Mouse (Mus musculus) kidney, adult 9 months (tissue): Measurements from ENCODE around the gene Lonp1.
A peak's percentile ranks its signal among the peaks of the same experiment; 100 is the strongest.
"Not testable (repeated sequence)": the region's sequence is repeated elsewhere in the genome, so short reads cannot be mapped to it uniquely, and the experiment has no call there.

ENCODE experiments used
- DNase-seq: peaks from one replicate; pipeline ENCODE4 v3.0.0; 2022

The Lonp1 gene

GRCm38 (mm10) chr17:56617628-56618027 is 9.1 kb downstream of the Lonp1 start:
- no peak for DNase-seq

- no peak for DNase-seq
Measured at GRCm38 (mm10) chr17:56616725-56617124, 10.0 kb downstream of the Lonp1 start.

GRCm38 (mm10) chr17:56615792-56616191 is 10.9 kb downstream of the Lonp1 start:
- DNase-seq, result no peak

DNA sequence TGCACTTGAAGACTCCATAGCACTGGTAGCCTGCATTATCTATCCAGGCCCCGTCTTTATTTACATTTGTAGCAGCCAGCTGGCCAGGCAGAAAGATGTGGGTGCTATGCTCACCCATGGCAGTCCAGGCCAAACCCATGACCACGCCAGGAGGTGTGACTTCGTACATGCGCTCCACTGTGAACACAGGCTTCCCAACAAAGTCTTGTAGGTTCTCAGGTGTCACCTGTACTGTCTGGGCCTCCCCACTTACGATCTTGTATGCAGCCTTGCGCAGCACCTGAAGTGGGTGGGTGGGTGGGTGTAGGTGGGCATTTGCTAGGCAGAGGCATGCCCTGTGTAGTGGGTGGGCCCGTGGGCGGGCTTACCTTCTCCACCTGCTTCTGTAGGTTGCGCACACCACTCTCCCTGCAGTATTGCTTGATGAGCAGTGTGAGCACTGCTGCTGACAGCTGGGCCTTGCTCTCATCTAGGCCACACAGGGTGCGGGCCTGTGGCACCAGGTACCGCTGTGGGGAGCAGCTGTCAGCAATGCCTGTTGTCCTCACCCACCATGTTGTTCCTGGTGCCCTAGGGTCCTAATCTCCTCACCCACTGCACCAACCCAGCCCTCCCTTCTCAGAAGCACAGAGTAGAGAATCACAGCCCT is 11.4 kb downstream of the Lonp1 start:
- DNase-seq, result no peak

DNA sequence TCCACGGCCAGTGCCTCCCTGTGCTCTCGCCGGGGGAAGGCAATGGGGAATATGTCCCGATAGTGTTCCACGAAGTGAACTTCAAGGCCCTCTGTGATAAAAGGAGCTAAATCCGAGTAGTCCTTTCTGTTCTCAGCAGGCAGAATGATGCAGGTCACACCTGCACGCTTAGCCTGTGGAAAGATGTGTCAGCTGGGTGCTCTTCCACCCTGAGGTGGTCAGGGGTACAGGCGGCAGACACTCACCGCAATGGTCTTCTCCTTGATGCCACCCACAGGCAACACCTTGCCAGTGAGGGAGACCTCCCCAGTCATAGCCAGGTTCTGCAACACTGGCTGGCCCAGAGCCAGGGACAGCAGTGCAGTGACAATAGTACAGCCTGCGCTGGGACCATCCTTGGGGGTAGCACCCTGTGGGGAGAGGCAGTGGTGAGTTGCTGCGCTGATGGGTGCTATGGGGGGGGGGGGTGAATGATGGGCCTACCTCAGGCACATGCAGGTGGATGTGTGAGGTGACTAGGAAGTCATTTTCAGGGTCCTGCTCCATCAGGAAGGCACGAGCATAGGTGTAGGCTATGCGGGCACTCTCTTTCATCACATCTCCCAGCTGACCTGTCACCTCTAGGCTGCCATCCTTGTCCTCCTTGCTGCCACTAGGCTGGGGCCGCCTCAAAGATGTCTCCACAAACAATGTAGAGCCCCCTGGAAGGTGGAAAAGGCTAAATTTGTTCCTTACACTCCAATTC is 12.1 kb downstream of the Lonp1 start:
- DNase-seq, result no peak

- not testable (repeated sequence) for DNase-seq
Measured at GRCm38 (mm10) chr17:56613893-56614292, 12.8 kb downstream of the Lonp1 start.

- peak; percentile 98 for DNase-seq
Measured at GRCm38 (mm10) chr17:56613236-56613844, 13.3 kb downstream of the Lonp1 start, which contains the start of gene Rpl36. TSS of gene Rpl36 (plus strand) at chr17:56613416.

GRCm38 (mm10) chr17:56612565-56612939 is 14.1 kb downstream of the Lonp1 start:
- DNase-seq, result not testable (repeated sequence)

DNA sequence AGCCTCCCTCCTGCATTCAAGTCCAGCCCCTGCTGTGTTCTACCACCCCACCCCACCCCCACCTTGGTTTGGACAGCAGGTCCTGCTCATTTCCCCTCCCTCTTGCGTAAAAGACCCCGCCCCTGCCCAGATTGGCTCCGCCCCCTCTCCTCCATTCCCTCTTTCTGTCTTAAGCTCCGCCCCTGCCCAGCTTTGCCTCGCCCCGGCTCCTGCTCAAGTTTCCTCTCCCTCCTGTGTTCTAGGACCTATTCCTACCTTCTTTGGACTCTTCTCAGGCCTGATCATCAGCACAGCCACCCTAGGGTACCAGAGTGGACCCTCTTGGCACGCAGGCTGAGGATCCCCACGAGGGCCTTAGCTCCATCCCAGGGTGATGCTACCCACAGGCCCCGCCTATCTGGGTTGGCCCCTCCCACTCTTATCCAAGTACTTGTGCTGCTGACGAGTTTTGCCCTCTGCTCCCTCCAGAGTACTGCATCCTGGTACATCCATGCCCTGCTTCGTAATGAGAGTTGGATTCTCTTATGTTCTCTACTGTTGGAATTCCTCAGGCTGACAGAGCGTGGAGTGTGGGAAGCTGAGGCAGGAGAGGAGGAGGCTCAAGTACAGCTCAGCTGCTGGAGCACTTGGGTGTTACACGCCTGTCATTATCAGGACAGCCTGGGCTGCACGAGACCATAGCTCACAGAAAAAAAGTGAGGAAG is 14.7 kb downstream of the Lonp1 start:
- peak; percentile 53 for DNase-seq

GRCm38 (mm10) chr17:56611323-56611722 is 15.4 kb downstream of the Lonp1 start:
- no peak for DNase-seq

GRCm38 (mm10) chr17:56609452-56610171 is 17.1 kb downstream of the Lonp1 start, which contains the start of gene 2410015M20Rik:
TSS of gene 2410015M20Rik (minus strand) at chr17:56609771.
- peak; percentile 99 for DNase-seq

GRCm38 (mm10) chr17:56608699-56609098 is 18.0 kb downstream of the Lonp1 start:
- DNase-seq, result no peak

GRCm38 (mm10) chr17:56607521-56608062 is 19.1 kb downstream of the Lonp1 start:
- no peak for DNase-seq

GRCm38 (mm10) chr17:56605431-56605830 is 21.3 kb downstream of the Lonp1 start:
- DNase-seq, result no peak

GRCm38 (mm10) chr17:56604422-56604821 is 22.3 kb downstream of the Lonp1 start:
- no peak for DNase-seq

GRCm38 (mm10) chr17:56604070-56604380 is 22.7 kb downstream of the Lonp1 start:
- no peak for DNase-seq

DNA sequence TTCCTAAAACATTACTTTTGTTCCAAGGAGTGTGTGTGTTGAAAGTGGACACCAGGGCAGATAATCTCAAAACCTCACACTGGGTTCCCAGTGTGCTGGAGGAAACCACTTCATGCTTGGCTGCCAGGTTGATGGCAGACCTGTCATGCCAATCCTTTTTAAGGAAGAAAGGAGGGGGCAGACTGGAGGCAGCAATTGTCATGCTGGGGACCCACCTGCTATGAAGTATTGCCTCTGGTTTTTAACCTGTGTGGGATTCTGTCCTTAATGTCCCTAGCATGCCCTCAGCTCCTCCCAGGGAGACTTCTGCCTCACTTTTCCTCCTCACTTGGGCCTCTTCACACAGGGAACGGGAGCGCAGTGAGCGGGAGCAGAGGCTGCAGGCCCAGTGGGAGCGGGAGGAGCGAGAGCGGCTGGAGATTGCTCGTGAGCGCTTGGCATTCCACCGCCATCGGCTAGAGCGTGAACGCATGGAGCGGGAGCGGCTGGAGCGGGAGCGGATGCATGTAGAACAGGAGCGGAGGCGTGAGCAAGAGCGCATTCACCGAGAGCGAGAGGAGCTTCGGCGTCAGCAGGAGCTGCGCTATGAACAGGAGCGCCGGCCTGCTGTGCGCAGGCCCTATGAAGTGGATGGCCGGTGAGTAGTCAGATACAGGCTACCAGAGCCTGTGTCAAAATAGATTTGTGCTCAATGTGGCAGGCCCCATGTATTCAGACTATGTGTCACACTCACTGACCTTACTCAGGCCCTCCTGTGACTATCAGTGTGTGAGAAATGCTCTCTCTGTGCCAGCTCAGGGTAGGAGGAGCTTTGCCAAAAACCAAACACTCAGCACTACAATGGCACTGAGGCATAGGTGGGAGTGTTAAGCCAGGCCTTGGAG is 23.3 kb downstream of the Lonp1 start:
- DNase-seq, result no peak

DNA sequence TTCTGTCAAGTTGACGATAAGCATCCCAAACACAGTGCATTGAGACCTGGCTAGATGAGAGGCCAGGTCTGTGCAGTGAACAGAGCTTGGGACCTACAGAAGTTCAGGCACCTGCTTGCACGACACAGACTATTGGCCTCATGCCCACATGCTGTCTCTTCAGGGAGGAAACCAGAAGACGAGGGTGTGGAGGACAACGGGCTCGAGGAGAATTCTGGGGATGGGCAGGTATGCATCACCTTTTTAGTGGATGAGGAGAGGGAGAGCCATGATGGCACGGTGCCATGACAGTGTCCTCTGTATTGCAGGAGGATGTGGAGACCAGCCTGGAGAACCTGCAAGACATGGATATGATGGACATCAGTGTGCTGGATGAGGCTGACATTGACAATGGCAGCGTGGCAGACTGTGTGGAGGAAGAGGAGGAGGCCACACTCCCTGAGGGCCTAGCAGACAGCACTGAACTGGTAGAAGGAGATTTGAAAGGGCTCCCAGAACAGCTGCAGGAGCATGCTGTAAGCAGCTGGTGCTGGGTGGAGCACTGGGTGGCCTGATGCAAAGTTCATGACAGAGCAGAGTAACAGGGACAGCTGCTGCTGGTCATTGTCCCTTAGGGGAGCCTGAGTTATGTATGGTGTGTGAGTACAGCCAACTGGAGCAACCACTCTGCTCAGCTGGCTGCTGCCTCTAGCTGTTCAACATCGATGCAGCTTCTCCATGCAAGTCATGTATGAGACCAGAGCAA is 33.0 kb downstream of the Lonp1 start:
- no peak for DNase-seq

DNA sequence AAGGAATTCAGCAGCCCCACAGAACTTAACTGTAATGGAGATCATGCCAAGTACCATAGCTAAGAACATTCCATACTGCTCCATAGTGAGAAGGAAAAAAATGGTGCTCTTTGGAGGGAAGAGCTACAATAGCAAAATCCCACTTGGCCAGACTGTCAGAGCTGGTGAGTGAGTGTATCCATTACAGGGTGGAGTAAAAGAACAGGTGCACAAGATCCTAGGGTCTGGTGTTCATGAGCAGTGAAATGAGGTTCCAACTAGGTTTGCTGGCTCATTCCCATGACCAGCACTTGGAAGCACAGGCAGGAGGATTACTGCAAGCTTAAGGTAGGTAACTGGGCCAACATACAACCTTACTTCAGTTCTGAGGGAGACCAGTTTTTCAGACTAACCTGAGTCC is 34.1 kb downstream of the Lonp1 start:
- no peak for DNase-seq

GRCm38 (mm10) chr17:56588921-56589320 is 37.8 kb downstream of the Lonp1 start:
- DNase-seq, result no peak

DNA sequence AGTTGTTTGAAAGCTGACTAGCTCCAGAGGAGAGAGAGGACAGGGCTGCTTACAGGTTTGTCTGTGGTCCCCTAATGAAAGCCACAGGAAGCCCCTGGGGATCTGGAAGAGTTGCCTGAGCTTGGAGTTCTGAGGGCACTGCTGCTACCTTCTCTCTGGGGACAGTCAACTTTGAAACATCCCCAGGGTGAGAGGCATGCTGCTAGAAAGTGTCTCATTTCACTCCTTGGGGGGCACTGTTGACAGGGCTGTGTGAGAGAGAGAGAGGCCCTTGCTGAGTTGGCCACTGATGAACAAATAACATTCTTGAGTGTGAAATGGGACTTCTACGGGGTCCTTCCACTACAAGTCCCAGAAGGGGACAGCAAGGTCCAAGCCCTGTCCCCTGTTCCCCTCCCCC is 38.9 kb downstream of the Lonp1 start:
- no peak for DNase-seq
